Mouse (Mus musculus): ENCODE results near the gene Cdc14a. TPM values are rescaled to one million over a fixed set of nuclear protein-coding genes. Genes with fewer than 3 reads are reported as not detected.

The Cdc14a gene
- polyA plus RNA-seq, 1 experiment from 2014 or later = 2.1 TPM

GRCm38 (mm10) chr3:116298727-116299126 lies 125.1 kb downstream of the Cdc14a start:
- no peak overlapping the region for H3K4me2 ChIP-seq
- ATAC-seq (ENCODE audit: low read depth) (no peak), DNase-seq (no peak)

DNA sequence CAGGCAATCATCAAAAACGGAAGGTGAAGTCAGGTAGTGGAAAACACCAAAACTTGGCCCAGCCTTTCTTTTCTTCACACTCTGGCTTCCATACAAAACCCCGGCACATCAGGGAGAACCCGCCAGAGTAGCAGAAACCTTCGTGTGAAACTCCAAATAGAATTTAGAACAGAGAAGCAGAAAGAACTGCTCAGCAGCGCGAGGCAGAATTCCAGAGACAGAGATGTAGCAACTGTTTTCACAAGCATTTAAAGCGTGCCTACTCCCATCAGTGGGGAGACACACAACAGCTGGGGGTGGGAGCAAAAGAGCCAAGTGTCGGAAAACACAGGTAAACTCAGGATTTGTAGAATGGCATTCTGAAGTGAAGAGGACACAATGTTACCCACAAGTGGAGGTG lies 125.8 kb downstream of the Cdc14a start:
- ATAC-seq (ENCODE audit: low read depth) (no peak), DNase-seq (no peak)
- H3K27me3 ChIP-seq = no peaks in the 10 kb centered on the region
- H3K4me3 ChIP-seq (replicated peaks) = no peak overlapping the region
- H3K27ac ChIP-seq = no peak overlapping the region
- H3K9me3 ChIP-seq (replicated peaks) = no peaks in the 10 kb centered on the region
- H3K4me2 ChIP-seq = no peak overlapping the region
- H3K36me3 ChIP-seq = peaks cover 13% of the 10 kb centered on the region
- H3K9ac ChIP-seq = no peak overlapping the region
- WGBS (ENCODE audit: insufficient replicate concordance) = 79% methylated on average over 8 of the region's 8 CpGs
- no peaks in the 10 kb centered on the region for H3K4me1 ChIP-seq (replicated peaks)

More at GRCm38 (mm10) chr3:116298727-116299126, 125.1 kb downstream of the Cdc14a start:
- H3K4me1 ChIP-seq (replicated peaks) = no peaks in the 10 kb centered on the region
- WGBS (ENCODE audit: insufficient replicate concordance) = 84% methylated on average over 10 of the region's 10 CpGs
- no peaks in the 10 kb centered on the region for H3K9me3 ChIP-seq (replicated peaks)
- H3K27me3 ChIP-seq = no peaks in the 10 kb centered on the region
- H3K27ac ChIP-seq = no peak overlapping the region
- H3K4me3 ChIP-seq (replicated peaks) = no peak overlapping the region
- peaks cover 8% of the 10 kb centered on the region for H3K36me3 ChIP-seq
- no peak overlapping the region for H3K9ac ChIP-seq

- DNase-seq = no peak
- Histone ChIP-seq H3K4me1 (replicated peaks) (no peaks in the 10 kb centered on the region), H3K4me3 (replicated peaks) (no peak overlapping the region), H3K36me3 (peaks cover 13% of the 10 kb centered on the region), H3K9ac (no peak overlapping the region), H3K9me3 (replicated peaks) (no peaks in the 10 kb centered on the region), H3K27ac (no peak overlapping the region), H3K4me2 (no peak overlapping the region), H3K27me3 (no peaks in the 10 kb centered on the region)
- 84% methylated on average over 7 of the region's 7 CpGs for WGBS (ENCODE audit: insufficient replicate concordance)
- no peak for ATAC-seq (ENCODE audit: low read depth)
Observed at GRCm38 (mm10) chr3:116297170-116297569, 126.7 kb downstream of the Cdc14a start.

- Histone ChIP-seq H3K4me3 (replicated peaks) (no peak overlapping the region), H3K9ac (no peak overlapping the region), H3K4me2 (no peak overlapping the region), H3K9me3 (replicated peaks) (no peaks in the 10 kb centered on the region), H3K27me3 (no peaks in the 10 kb centered on the region), H3K27ac (no peak overlapping the region), H3K36me3 (peaks cover 9% of the 10 kb centered on the region), H3K4me1 (replicated peaks) (no peaks in the 10 kb centered on the region)
- no peak for ATAC-seq (ENCODE audit: low read depth)
- WGBS (ENCODE audit: insufficient replicate concordance) = 78% methylated on average over 9 of the region's 9 CpGs
- DNase-seq = no peak
Observed at GRCm38 (mm10) chr3:116290041-116290815, 133.6 kb downstream of the Cdc14a start.

DNA sequence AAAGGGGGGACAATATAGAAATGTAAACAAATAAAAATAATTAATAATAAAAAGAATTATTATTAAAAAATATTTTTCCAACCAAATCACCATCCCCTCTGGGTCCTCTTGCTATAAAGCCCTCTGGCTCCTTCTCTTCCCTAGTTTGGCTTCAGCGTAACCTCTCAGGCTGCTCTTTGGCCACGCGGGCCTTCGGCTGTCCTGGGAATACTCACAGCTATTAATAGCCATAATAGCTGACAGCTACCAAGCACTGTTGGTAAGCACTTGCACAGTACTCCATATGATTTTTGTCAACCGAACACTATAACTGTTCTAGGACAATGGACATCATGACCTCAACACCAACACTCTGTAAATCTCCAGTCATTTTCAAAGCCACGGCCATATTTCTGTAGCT lies 135.0 kb downstream of the Cdc14a start:
- no peak for ATAC-seq (ENCODE audit: low read depth)
- Histone ChIP-seq H3K4me1 (replicated peaks) (no peaks in the 10 kb centered on the region), H3K9me3 (replicated peaks) (no peaks in the 10 kb centered on the region), H3K27me3 (no peaks in the 10 kb centered on the region), H3K9ac (no peak overlapping the region), H3K4me2 (no peak overlapping the region), H3K4me3 (replicated peaks) (no peak overlapping the region), H3K36me3 (peaks cover 6% of the 10 kb centered on the region), H3K27ac (no peak overlapping the region)
- 87% methylated on average over 6 of the region's 6 CpGs for WGBS (ENCODE audit: insufficient replicate concordance)
- no peak for DNase-seq

DNA sequence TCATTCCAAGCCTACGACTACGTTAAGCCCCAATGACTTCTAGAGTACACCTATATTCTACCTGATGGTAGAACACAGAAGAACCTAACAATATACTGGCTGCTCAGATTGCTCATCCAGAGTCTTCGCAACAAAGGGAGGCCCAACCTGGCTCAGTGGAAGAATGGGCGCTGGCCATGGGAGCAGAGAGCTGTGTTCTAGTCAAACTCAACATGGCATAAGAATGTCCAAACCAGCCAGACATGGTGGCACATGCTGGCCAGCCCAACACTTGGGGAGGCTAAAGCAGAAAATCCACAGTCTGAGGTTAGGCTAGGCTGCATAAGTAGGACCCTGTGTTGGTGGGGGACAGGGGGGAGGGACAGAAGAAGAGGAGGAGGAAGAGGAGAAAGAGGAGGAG lies 139.1 kb downstream of the Cdc14a start:
- Histone ChIP-seq H3K27me3 (no peaks in the 10 kb centered on the region), H3K36me3 (no peaks in the 10 kb centered on the region), H3K4me1 (replicated peaks) (no peaks in the 10 kb centered on the region), H3K4me3 (replicated peaks) (no peak overlapping the region), H3K9ac (no peak overlapping the region), H3K27ac (no peak overlapping the region), H3K9me3 (replicated peaks) (no peaks in the 10 kb centered on the region), H3K4me2 (no peak overlapping the region)
- DNase-seq (no peak), ATAC-seq (ENCODE audit: low read depth) (no peak)
- 82% methylated on average over 4 of the region's 4 CpGs for WGBS (ENCODE audit: insufficient replicate concordance)

GRCm38 (mm10) chr3:116283996-116284395 lies 139.8 kb downstream of the Cdc14a start:
- no peak for ATAC-seq (ENCODE audit: low read depth)
- WGBS (ENCODE audit: insufficient replicate concordance) = 60% methylated on average over 2 of the region's 2 CpGs

GRCm38 (mm10) chr3:116281663-116282062 lies 142.2 kb downstream of the Cdc14a start:
- ATAC-seq (ENCODE audit: low read depth) = no peak
- Histone ChIP-seq H3K27me3 (no peaks in the 10 kb centered on the region), H3K27ac (no peak overlapping the region), H3K4me3 (replicated peaks) (no peak overlapping the region), H3K9ac (no peak overlapping the region), H3K9me3 (replicated peaks) (no peaks in the 10 kb centered on the region), H3K36me3 (no peaks in the 10 kb centered on the region), H3K4me1 (replicated peaks) (no peaks in the 10 kb centered on the region), H3K4me2 (no peak overlapping the region)
- WGBS (ENCODE audit: insufficient replicate concordance) = 89% methylated on average over 6 of the region's 6 CpGs
- no peak for DNase-seq

More at GRCm38 (mm10) chr3:116283996-116284395, 139.8 kb downstream of the Cdc14a start:
- Histone ChIP-seq H3K27ac (no peak overlapping the region), H3K4me3 (replicated peaks) (no peak overlapping the region), H3K36me3 (no peaks in the 10 kb centered on the region), H3K9me3 (replicated peaks) (no peaks in the 10 kb centered on the region), H3K4me1 (replicated peaks) (no peaks in the 10 kb centered on the region), H3K4me2 (no peak overlapping the region), H3K27me3 (no peaks in the 10 kb centered on the region), H3K9ac (no peak overlapping the region)
- no peak for DNase-seq

DNA sequence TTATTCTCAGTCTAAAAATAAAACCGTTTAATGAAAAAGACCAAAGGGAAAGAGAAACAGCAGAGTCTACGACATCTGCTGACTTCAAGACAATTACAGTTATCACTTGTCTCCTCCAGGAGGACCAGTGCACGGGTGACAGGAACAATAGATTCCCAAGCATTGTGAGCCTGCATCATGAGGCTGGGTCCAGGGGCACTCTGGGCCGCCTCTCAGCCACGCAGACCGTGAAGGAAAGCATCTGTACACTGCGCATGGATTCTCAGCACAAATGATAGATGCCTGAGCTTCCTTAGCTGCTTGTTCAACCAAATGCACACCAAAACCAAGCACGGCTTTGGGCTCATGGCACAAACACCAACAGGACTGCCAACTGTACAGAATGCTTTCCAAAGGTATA lies 146.7 kb downstream of the Cdc14a start:
- no peak overlapping the region for H3K27ac ChIP-seq
- ATAC-seq (ENCODE audit: low read depth) = no peak
- 78% methylated on average over 8 of the region's 8 CpGs for WGBS (ENCODE audit: insufficient replicate concordance)
- H3K36me3 ChIP-seq = no peaks in the 10 kb centered on the region
- no peak overlapping the region for H3K9ac ChIP-seq
- H3K9me3 ChIP-seq (replicated peaks) = no peaks in the 10 kb centered on the region
- no peak overlapping the region for H3K4me2 ChIP-seq
- no peak for DNase-seq
- no peaks in the 10 kb centered on the region for H3K4me1 ChIP-seq (replicated peaks)
- H3K27me3 ChIP-seq = no peaks in the 10 kb centered on the region
- H3K4me3 ChIP-seq (replicated peaks) = no peak overlapping the region

- no peaks in the 10 kb centered on the region for H3K27me3 ChIP-seq
- no peaks in the 10 kb centered on the region for H3K9me3 ChIP-seq (replicated peaks)
- no peak overlapping the region for H3K9ac ChIP-seq
- no peak for DNase-seq
- 65% methylated on average over 6 of the region's 6 CpGs for WGBS (ENCODE audit: insufficient replicate concordance)
- ATAC-seq (ENCODE audit: low read depth) = no peak
- H3K4me1 ChIP-seq (replicated peaks) = no peaks in the 10 kb centered on the region
- H3K4me3 ChIP-seq (replicated peaks) = no peak overlapping the region
- no peak overlapping the region for H3K4me2 ChIP-seq
- H3K36me3 ChIP-seq = no peaks in the 10 kb centered on the region
- no peak overlapping the region for H3K27ac ChIP-seq
Observed at GRCm38 (mm10) chr3:116271679-116272078, 152.2 kb downstream of the Cdc14a start.

DNA sequence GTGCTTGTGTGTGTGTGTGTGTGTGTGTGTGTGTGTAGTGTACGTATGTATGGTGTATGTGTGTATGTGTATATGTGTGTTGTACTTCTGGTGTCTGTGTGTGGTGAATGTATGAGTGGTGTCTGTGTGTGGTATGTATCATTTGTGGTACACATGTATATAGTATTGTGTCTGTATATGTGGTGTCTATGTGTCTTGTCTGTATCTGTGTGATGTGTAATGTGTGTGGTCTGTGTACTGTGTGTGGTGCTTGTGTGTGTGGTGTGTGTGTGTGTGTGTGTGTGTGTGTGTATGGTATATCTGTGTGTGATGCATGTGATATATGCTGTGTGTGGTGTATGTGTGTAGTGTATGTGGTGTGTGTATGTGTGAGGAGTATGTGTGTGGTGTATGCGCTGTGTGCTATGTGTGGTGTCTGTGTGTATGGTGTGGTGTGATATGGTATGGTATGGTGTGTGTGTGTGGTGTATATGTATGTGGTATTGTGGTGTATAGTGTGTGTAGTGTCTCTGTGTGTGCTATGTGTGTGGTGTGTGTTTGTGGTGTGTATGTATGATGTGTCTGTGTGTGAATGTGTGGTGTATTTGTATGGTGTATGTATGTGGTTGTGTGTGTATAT lies 156.7 kb downstream of the Cdc14a start:
- Histone ChIP-seq H3K4me3 (replicated peaks) (no peak overlapping the region), H3K27ac (no peak overlapping the region), H3K27me3 (no peaks in the 10 kb centered on the region), H3K4me1 (replicated peaks) (0 out of 2 replicates have a peak, but pooled peaks cover 2% of the 10 kb centered on the region), H3K4me2 (no peak overlapping the region), H3K36me3 (no peaks in the 10 kb centered on the region), H3K9me3 (replicated peaks) (no peaks in the 10 kb centered on the region), H3K9ac (no peak overlapping the region)
- DNase-seq (no peak), ATAC-seq (ENCODE audit: low read depth) (peak; percentile 47; the same call in 1 of the 2 replicates)
- 66% methylated on average over 2 of the region's 2 CpGs for WGBS (ENCODE audit: insufficient replicate concordance)

DNA sequence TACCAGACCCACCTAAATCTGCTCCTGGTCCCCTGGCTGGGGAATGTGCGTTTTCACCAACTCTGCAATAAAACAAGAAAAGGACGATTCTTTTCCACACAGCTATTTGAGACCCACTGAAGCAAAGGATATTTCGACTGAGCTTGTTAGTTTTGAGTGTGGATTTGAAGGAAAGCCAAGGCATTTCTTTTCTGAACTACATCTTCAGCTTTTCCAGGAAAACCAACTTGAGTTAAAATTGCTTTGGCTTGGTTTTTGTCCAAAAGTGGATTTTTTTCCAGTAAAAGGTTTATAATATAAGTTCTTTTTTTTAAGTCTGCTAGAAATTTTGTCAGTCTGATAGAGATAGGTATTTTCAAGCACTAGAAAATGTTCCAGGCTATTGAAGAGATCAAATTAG lies 157.5 kb downstream of the Cdc14a start:
- 0 out of 2 replicates have a peak, but pooled peaks cover 2% of the 10 kb centered on the region for H3K4me1 ChIP-seq (replicated peaks)
- ATAC-seq (ENCODE audit: low read depth) (no peak), DNase-seq (no peak)
- H3K4me3 ChIP-seq (replicated peaks) = no peak overlapping the region
- no peaks in the 10 kb centered on the region for H3K27me3 ChIP-seq
- H3K9ac ChIP-seq = no peak overlapping the region
- H3K9me3 ChIP-seq (replicated peaks) = no peaks in the 10 kb centered on the region
- no peak overlapping the region for H3K4me2 ChIP-seq
- 62% methylated on average over 3 of the region's 3 CpGs for WGBS (ENCODE audit: insufficient replicate concordance)
- H3K36me3 ChIP-seq = no peaks in the 10 kb centered on the region
- no peak overlapping the region for H3K27ac ChIP-seq
